Mouse (Mus musculus) heart, embryonic 14.5 days (tissue): ENCODE data around the gene Hecw2. TPM values are rescaled to one million over a fixed set of nuclear protein-coding genes. Genes with fewer than 3 reads are reported as not detected.

ENCODE experiments used
- ATAC-seq: fragments of 200-750 bp; cut with Nextera tagmentation; 2 replicates; pipeline ENCODE4 v1.8.0; 2017; ENCODE audit warnings: low read depth, moderate TSS enrichment; ENCODE audit not compliant: insufficient number of reproducible peaks, insufficient read depth, low FRiP score
- H3K27ac ChIP-seq, 2 experiments: fragments of 200-500 bp in 1 of 2; fragments of 300-500 bp in 1 of 2; sonication (generic) in 1 of 2; replicated peaks in 1 of 2; 2 replicates each; pipeline ENCODE4 v1.5.1; 2012 to 2014; ENCODE audit warnings: low read depth in 2 of 2, low read length in 2 of 2, control low read depth in 1 of 2, mild to moderate bottlenecking in 1 of 2, mixed read lengths in 1 of 2; ENCODE audit not compliant: control insufficient read depth in 1 of 2, insufficient read depth in 1 of 2
- H3K27me3 ChIP-seq: fragments of 300-500 bp; sonication (generic); 2 replicates; pipeline ENCODE4 v1.6.1; 2014; ENCODE audit warnings: mild to moderate bottlenecking, low read length, control low read depth; ENCODE audit not compliant: control insufficient read depth, insufficient read depth
- H3K36me3 ChIP-seq: fragments of 300-500 bp; sonication (generic); 2 replicates; pipeline ENCODE4 v1.6.1; 2014; ENCODE audit warnings: mild to moderate bottlenecking, control low read depth, low read length, mixed read lengths; ENCODE audit not compliant: control insufficient read depth, insufficient read depth
- H3K4me1 ChIP-seq, 2 experiments: fragments of 200-500 bp in 1 of 2; fragments of 300-500 bp in 1 of 2; sonication (generic) in 1 of 2; 2 replicates each; pipeline ENCODE4 v1.6.1; 2012 to 2014; ENCODE audit warnings: low read length in 2 of 2, control low read depth in 1 of 2, mixed read lengths in 1 of 2; ENCODE audit not compliant: control insufficient read depth in 2 of 2, insufficient read depth in 2 of 2
- H3K4me2 ChIP-seq: fragments of 300-500 bp; sonication (generic); 2 replicates; pipeline ENCODE4 v1.6.1; 2014; ENCODE audit warnings: mild to moderate bottlenecking, low read length
- H3K4me3 ChIP-seq, 2 experiments: fragments of 200-500 bp in 1 of 2; fragments of 300-500 bp in 1 of 2; sonication (generic) in 1 of 2; 2 replicates each; pipeline ENCODE4 v1.5.1; 2012 to 2014; ENCODE audit warnings: low read length in 2 of 2, mild to moderate bottlenecking in 2 of 2, control low read depth in 1 of 2, low read depth in 1 of 2, moderate library complexity in 1 of 2; ENCODE audit not compliant: control insufficient read depth in 1 of 2, insufficient read depth in 1 of 2
- H3K9ac ChIP-seq: fragments of 300-500 bp; sonication (generic); 2 replicates; pipeline ENCODE4 v1.6.1; 2014; ENCODE audit warnings: mild to moderate bottlenecking, low read length
- H3K9me3 ChIP-seq: fragments of 300-500 bp; sonication (generic); 2 replicates; pipeline ENCODE4 v1.6.1; 2016; ENCODE audit warnings: low read length, control low read depth; ENCODE audit not compliant: control insufficient read depth
- WGBS: fragments of 180-500 bp; shearing (Covaris S2); extraction: QIAGEN DNeasy Blood & Tissue Kit; methylation state at CpG from one replicate; pipeline ENCODE4 v1.1.7; 2014; 5-methylcytosine and 5-hydroxymethylcytosine counted together
- polyA plus RNA-seq: library from polyadenylated mRNA; unstranded; fragments of >200 nt; fragmentation: Nextera tagmentation; extraction: Ambion mirVana; gene quantifications from 2 replicates; pipeline ENCODE4 v1.2.1, GENCODE M21; 2014

Gene Hecw2
- polyA plus RNA-seq, 1 experiment from 2014 or later: 5.7 TPM

- Histone ChIP-seq H3K9ac (no peak overlapping the region), H3K27ac (no peak overlapping the region), H3K4me3 (no peak overlapping the region), H3K27me3 (no peaks in the 10 kb centered on the region), H3K36me3 (peaks cover 5% of the 10 kb centered on the region; the same call in 1 of the 2 replicates), H3K4me1 (no peaks in the 10 kb centered on the region), H3K4me2 (no peak overlapping the region), H3K9me3 (no peaks in the 10 kb centered on the region)
- whole genome bisulfite sequencing: 58% methylated on average over 3 of the region's 3 CpGs
- ATAC-seq: no peak
Measured at GRCm38 (mm10) chr1:53931314-53931713, 263.7 kb downstream of the Hecw2 start.

DNA sequence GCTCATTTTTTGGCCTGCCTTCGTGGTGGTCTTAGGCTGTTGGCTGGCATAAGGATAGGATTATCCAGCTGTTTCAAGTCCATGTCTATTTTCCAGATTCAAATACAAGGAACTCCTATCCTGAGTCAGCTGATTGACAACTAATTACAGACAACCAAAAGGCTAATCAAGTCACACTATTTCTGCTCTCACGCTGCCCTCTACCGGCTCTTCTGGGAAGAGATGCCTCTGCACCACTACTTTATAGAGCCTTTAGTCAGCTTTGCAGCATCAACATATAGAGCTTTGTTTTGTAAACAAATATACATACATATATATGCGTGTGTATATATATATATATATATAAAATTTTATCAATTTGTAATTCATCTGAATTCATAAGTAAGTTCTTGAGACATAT lies 267.4 kb downstream of the Hecw2 start:
- ATAC-seq: no peak
- WGBS: 30% methylated on average over 4 of the region's 4 CpGs
- Histone ChIP-seq H3K27ac (no peak overlapping the region), H3K9me3 (no peaks in the 10 kb centered on the region), H3K4me2 (no peak overlapping the region), H3K9ac (no peak overlapping the region), H3K4me1 (no peaks in the 10 kb centered on the region), H3K4me3 (no peak overlapping the region), H3K36me3 (peaks cover 19% of the 10 kb centered on the region; the same call in 1 of the 2 replicates), H3K27me3 (no peaks in the 10 kb centered on the region)

GRCm38 (mm10) chr1:53925149-53925901 lies 269.6 kb downstream of the Hecw2 start:
- peak; percentile 35; the same call in 1 of the 2 replicates for ATAC-seq
- H3K27me3 ChIP-seq: no peaks in the 10 kb centered on the region

DNA sequence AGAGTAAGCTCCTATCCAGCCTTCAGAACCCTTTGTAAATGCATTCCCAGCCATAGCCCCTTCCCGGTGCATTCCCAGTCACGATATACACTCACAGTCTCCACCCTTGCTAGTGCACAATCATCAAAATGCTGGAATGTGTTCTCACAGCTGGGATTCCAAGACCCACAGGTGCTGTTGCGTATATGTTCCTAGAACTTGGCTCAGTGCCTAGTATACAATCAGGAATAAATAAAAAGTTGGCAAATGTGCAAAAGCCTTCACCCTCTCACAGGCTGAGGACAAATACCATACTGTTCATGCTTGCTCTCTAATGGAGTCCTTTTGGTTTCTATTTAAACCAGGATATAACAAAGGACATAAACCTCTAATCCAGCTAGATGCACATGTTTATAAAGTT lies 283.1 kb downstream of the Hecw2 start:
- peaks cover 12% of the 10 kb centered on the region for H3K36me3 ChIP-seq
- H3K27ac ChIP-seq: peak overlapping the region in 1 of 2 experiments; percentile 16; a peak in 1 of 4 replicates
- no peaks in the 10 kb centered on the region for H3K9me3 ChIP-seq
- no peak overlapping the region for H3K9ac ChIP-seq
- WGBS: 42% methylated on average over 3 of the region's 3 CpGs
- H3K27me3 ChIP-seq: no peaks in the 10 kb centered on the region
- ATAC-seq: no peak
- H3K4me3 ChIP-seq: no peak overlapping the region
- H3K4me1 ChIP-seq: 0 out of 4 replicates have a peak, but pooled peaks cover 0 to 11% of the 10 kb centered on the region in 2 experiments
- H3K4me2 ChIP-seq: no peak overlapping the region

More at GRCm38 (mm10) chr1:53925149-53925901, 269.6 kb downstream of the Hecw2 start:
- peaks cover 19% of the 10 kb centered on the region; the same call in 1 of the 2 replicates for H3K36me3 ChIP-seq
- H3K9me3 ChIP-seq: no peaks in the 10 kb centered on the region
- no peak overlapping the region for H3K27ac ChIP-seq
- H3K9ac ChIP-seq: no peak overlapping the region
- 49% methylated on average over 18 of the region's 18 CpGs for WGBS
- no peaks in the 10 kb centered on the region for H3K4me1 ChIP-seq
- H3K4me3 ChIP-seq: no peak overlapping the region
- no peak overlapping the region for H3K4me2 ChIP-seq

- Histone ChIP-seq H3K4me1 (0 out of 4 replicates have a peak, but pooled peaks cover 0 to 11% of the 10 kb centered on the region in 2 experiments), H3K9ac (no peak overlapping the region), H3K27ac (no peak overlapping the region), H3K4me3 (no peak overlapping the region), H3K27me3 (no peaks in the 10 kb centered on the region), H3K4me2 (no peak overlapping the region), H3K9me3 (no peaks in the 10 kb centered on the region), H3K36me3 (peaks cover 12% of the 10 kb centered on the region)
- ATAC-seq: no peak
- WGBS: 47% methylated on average over 1 of the region's 1 CpGs
Measured at GRCm38 (mm10) chr1:53910251-53910650, 284.7 kb downstream of the Hecw2 start.

DNA sequence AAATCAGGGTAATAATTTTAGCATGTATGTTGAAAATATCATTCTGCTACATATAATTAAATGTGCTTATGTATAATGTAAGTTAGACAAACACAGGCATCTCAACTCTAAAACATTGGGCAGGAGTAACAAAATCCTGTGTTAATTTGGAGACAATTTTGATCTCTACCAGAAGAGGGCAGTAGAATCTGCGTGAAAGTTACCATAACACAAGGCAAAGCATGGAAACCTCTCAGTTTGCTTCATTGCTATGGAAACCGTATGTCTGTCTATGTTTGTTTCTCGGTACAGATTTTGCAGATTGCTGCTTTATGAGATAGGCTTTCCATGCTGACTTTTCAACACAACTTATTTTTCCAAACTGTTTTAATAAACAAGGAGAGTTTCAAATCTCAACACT lies 285.9 kb downstream of the Hecw2 start:
- Histone ChIP-seq H3K27me3 (no peaks in the 10 kb centered on the region), H3K9ac (no peak overlapping the region), H3K36me3 (peaks cover 11% of the 10 kb centered on the region), H3K4me3 (no peak overlapping the region), H3K4me2 (no peak overlapping the region), H3K9me3 (no peaks in the 10 kb centered on the region), H3K4me1 (0 out of 4 replicates have a peak, but pooled peaks cover 0 to 11% of the 10 kb centered on the region in 2 experiments), H3K27ac (no peak overlapping the region)
- 11% methylated on average over 3 of the region's 3 CpGs for WGBS
- no peak for ATAC-seq

GRCm38 (mm10) chr1:53906175-53906574 lies 288.8 kb downstream of the Hecw2 start:
- 70% methylated on average over 3 of the region's 3 CpGs for WGBS
- ATAC-seq: no peak
- H3K4me2 ChIP-seq: no peak overlapping the region

More at GRCm38 (mm10) chr1:53906175-53906574, 288.8 kb downstream of the Hecw2 start:
- Histone ChIP-seq H3K9me3 (no peaks in the 10 kb centered on the region), H3K9ac (no peak overlapping the region), H3K27me3 (no peaks in the 10 kb centered on the region), H3K36me3 (peaks cover 19% of the 10 kb centered on the region), H3K27ac (no peak overlapping the region), H3K4me1 (0 out of 4 replicates have a peak, but pooled peaks cover 0 to 5% of the 10 kb centered on the region in 2 experiments), H3K4me3 (no peak overlapping the region)
